Mouse (Mus musculus) embryonic facial prominence, embryonic 10.5 days (tissue): ENCODE measurements around the gene Impdh2. TPM values are rescaled to one million over a fixed set of nuclear protein-coding genes. Genes with fewer than 3 reads are reported as not detected.

Experiments used
- DNase-seq: peaks from one replicate; pipeline ENCODE4 v3.0.0-alpha.2; 2017; ENCODE audit warnings: low spot score
- H3K27ac ChIP-seq: fragments of 300-500 bp; sonication (generic); replicated peaks from 2 replicates; pipeline ENCODE4 v1.5.1; 2016; ENCODE audit warnings: mild to moderate bottlenecking
- H3K27me3 ChIP-seq: fragments of 300-500 bp; sonication (generic); replicated peaks from 2 replicates; pipeline ENCODE4 v1.6.1; 2016; ENCODE audit warnings: low read depth, mild to moderate bottlenecking; ENCODE audit not compliant: poor library complexity, severe bottlenecking
- H3K36me3 ChIP-seq: fragments of 300-500 bp; sonication (generic); replicated peaks from 2 replicates; pipeline ENCODE4 v1.6.1; 2016; ENCODE audit warnings: mild to moderate bottlenecking, moderate library complexity
- H3K4me1 ChIP-seq: fragments of 300-500 bp; sonication (generic); 2 replicates; pipeline ENCODE4 v1.6.1; 2016
- H3K4me3 ChIP-seq: fragments of 300-500 bp; sonication (generic); 2 replicates; pipeline ENCODE4 v1.5.1; 2016; ENCODE audit warnings: mild to moderate bottlenecking, moderate library complexity
- H3K9me3 ChIP-seq: fragments of 300-500 bp; sonication (generic); 2 replicates; pipeline ENCODE4 v1.6.1; 2016; ENCODE audit warnings: mild to moderate bottlenecking
- WGBS: fragments of 180-500 bp; shearing (Covaris S2); methylation state at CpG from one replicate; pipeline ENCODE4 v1.1.7; 2016; 5-methylcytosine and 5-hydroxymethylcytosine counted together
- polyA plus RNA-seq: library from polyadenylated mRNA; unstranded; fragments of >200 nt; fragmentation: Nextera tagmentation; extraction: Ambion mirVana; gene quantifications from 2 replicates; pipeline ENCODE4 v1.2.1, GENCODE M21; 2016

The Impdh2 gene
- polyA plus RNA-seq = 235 and 254 TPM in 2 replicates

DNA sequence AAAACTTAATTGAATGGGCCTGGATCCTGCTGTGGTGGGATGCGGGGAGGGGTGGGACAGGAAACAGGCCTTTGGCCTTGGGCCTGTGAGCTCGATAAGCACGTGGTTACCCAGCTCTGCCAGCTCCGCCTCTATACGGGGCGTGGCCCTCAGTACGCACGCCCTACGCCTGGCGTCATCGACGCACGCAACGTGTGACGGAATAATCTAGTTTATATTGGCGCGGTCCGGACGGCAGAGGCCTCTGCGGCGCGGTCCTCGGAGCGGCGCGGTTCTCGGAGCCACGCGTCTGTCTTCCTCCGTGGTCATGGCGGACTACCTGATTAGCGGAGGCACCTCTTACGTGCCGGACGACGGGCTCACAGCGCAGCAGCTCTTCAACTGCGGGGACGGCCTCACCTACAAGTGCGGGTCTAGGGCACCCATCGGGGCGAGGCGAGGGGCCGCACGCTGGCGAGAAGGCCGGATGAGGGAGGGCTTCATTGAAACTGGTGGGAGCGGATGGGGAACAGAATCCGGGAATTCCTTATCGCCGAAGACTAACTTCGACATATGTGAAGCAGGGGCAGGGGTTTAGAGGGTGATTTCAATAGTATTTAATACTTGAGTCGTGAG lies at the start of gene Impdh2:
Impdh2 (plus strand) TSS at position 60 of the 615 bp plus-strand sequence.
- Histone ChIP-seq H3K4me3 (peak within 1 kb of the TSS; percentile 60), H3K27me3 (no peaks in the 10 kb centered on the region), H3K4me1 (peaks cover 16% of the 10 kb centered on the region), H3K9me3 (no peaks in the 10 kb centered on the region), H3K27ac (peak within 1 kb of the TSS; percentile 80), H3K36me3 (peaks cover 86% of the 10 kb centered on the region)
- under 1% methylated on average over 53 of the region's 53 CpGs for WGBS
- peak; percentile 96 for DNase-seq

- Histone ChIP-seq H3K27ac (peak within 1 kb of the TSS; percentile 97), H3K4me3 (peak within 1 kb of the TSS; percentile 79), H3K36me3 (peaks cover 67% of the 10 kb centered on the region), H3K4me1 (peaks cover 30% of the 10 kb centered on the region), H3K9me3 (no peaks in the 10 kb centered on the region), H3K27me3 (no peaks in the 10 kb centered on the region)
- 1% methylated on average over 55 of the region's 55 CpGs for WGBS
- DNase-seq = peak; percentile 97
Measured at GRCm38 (mm10) chr9:108516380-108517251, 43.5 kb upstream of the Impdh2 start, which contains the start of gene Qrich1. TSS of gene Qrich1 (plus strand) at chr9:108516806.

GRCm38 (mm10) chr9:108517253-108517930 lies 42.7 kb upstream of the Impdh2 start:
- H3K27ac ChIP-seq = peak overlapping the region; percentile 97
- H3K4me3 ChIP-seq = peak overlapping the region; percentile 79
- peaks cover 64% of the 10 kb centered on the region for H3K36me3 ChIP-seq
- no peaks in the 10 kb centered on the region for H3K9me3 ChIP-seq
- peak; percentile 90 for DNase-seq
- no peaks in the 10 kb centered on the region for H3K27me3 ChIP-seq
- under 1% methylated on average over 90 of the region's 95 CpGs for WGBS
- H3K4me1 ChIP-seq = peaks cover 30% of the 10 kb centered on the region

- H3K27ac ChIP-seq = peak overlapping the region; percentile 97
- no peak for DNase-seq
- peaks cover 30% of the 10 kb centered on the region for H3K4me1 ChIP-seq
- H3K9me3 ChIP-seq = no peaks in the 10 kb centered on the region
- H3K4me3 ChIP-seq = peak overlapping the region; percentile 79
- WGBS = 0% methylated on average over 13 of the region's 13 CpGs
- peaks cover 62% of the 10 kb centered on the region for H3K36me3 ChIP-seq
- no peaks in the 10 kb centered on the region for H3K27me3 ChIP-seq
Measured at GRCm38 (mm10) chr9:108517931-108518332, 42.2 kb upstream of the Impdh2 start.

DNA sequence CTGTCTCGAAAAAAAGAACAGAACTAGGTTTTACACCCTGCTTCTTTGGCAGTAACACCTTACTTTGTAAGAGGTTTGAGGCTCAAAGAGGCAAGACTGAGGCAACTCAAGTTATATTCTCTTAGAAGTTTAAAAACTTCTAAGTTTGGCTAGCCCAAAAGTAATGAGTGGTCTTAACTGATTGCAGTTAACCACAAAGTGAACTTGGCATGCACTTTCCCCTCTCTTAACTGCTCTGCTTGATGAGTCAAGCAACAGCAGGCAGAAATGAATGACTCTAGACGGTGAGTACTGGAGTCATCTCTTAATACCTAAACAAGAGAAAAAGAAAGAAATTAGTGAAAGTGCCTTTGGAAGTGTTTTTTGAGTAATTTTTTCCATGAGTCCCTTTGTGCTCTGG lies 38.5 kb upstream of the Impdh2 start:
- 89% methylated on average over 2 of the region's 2 CpGs for WGBS
- DNase-seq = no peak

DNA sequence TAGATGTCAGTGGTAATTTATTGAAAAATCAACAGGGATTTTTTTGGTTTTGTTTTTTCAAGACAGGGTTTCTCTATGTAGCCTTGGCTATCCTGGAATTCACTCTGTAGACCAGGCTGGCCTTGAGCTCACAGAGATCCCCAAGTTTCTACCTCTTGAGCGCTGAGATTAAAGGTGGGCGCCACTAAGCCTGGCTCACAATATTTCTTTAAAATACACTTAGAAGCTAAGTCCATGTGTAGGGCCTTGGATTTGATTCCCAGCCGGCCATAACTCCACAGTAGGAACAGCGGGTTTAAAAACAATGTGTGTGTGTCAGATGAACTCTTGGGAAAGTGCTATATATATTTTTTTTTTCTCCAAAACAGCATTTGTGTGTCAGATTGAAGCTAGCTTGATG lies 36.7 kb upstream of the Impdh2 start:
- no peak overlapping the region for H3K27ac ChIP-seq
- H3K36me3 ChIP-seq = peaks cover 72% of the 10 kb centered on the region
- H3K27me3 ChIP-seq = no peaks in the 10 kb centered on the region
- no peak overlapping the region for H3K4me3 ChIP-seq
- no peak for DNase-seq
- WGBS = 93% methylated on average over 4 of the region's 4 CpGs
- no peaks in the 10 kb centered on the region for H3K9me3 ChIP-seq
- peaks cover 18% of the 10 kb centered on the region for H3K4me1 ChIP-seq

More for the DNA sequence above, 38.5 kb upstream of the Impdh2 start:
- H3K27ac ChIP-seq = no peak overlapping the region
- H3K4me1 ChIP-seq = peaks cover 20% of the 10 kb centered on the region
- no peaks in the 10 kb centered on the region for H3K9me3 ChIP-seq
- peaks cover 59% of the 10 kb centered on the region for H3K36me3 ChIP-seq
- H3K27me3 ChIP-seq = no peaks in the 10 kb centered on the region
- no peak overlapping the region for H3K4me3 ChIP-seq

DNA sequence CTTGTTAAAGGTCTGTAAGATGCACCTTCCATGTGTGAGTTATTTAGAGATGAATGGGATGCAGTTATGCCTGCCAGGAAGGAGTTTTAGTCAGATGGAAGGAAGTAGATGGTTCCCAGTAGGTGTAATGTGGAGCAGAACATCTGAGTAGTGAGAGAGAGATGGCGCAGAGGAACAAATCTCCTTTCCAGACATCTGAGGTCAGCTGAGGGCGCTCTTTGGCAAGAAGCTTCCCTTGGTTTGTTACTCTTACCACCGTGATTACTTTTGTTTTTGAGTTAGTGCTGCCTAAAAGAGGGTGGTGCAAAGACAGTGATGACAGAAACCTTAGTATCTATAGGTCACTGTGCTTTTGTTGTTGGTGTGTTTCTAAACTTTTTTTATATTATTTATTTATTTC lies 34.7 kb upstream of the Impdh2 start:
- no peaks in the 10 kb centered on the region for H3K9me3 ChIP-seq
- H3K27me3 ChIP-seq = no peaks in the 10 kb centered on the region
- no peak overlapping the region for H3K27ac ChIP-seq
- H3K4me3 ChIP-seq = no peak overlapping the region
- 86% methylated on average over 3 of the region's 3 CpGs for WGBS
- H3K4me1 ChIP-seq = no peaks in the 10 kb centered on the region
- no peak for DNase-seq
- H3K36me3 ChIP-seq = peaks cover 75% of the 10 kb centered on the region

GRCm38 (mm10) chr9:108530954-108531353 lies 29.1 kb upstream of the Impdh2 start:
- Histone ChIP-seq H3K4me1 (no peaks in the 10 kb centered on the region), H3K27ac (no peak overlapping the region), H3K36me3 (peaks cover 89% of the 10 kb centered on the region), H3K9me3 (no peaks in the 10 kb centered on the region), H3K27me3 (no peaks in the 10 kb centered on the region), H3K4me3 (no peak overlapping the region)
- DNase-seq = no peak
- 92% methylated on average over 1 of the region's 1 CpGs for WGBS

DNA sequence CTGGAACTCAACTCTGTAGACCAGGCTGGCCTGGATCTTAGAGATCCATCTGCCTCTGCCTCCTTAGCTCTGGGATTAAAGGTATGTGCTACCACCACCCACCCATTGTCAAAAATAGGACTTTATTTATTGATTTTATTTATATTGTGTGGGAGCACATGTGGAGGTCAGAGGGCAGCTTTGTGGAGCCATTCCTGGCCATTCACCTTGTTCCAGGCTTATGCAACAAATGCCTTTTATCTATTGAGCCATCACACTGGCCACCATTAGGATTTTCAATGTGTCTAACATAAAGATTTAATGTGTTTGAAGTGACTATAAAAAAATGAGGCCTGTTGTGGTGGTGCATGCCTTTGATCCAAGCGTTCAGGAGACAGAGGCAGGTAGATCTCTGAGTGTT lies 28.6 kb upstream of the Impdh2 start:
- Histone ChIP-seq H3K4me1 (no peaks in the 10 kb centered on the region), H3K27ac (no peak overlapping the region), H3K27me3 (no peaks in the 10 kb centered on the region), H3K4me3 (no peak overlapping the region), H3K9me3 (no peaks in the 10 kb centered on the region), H3K36me3 (peaks cover 94% of the 10 kb centered on the region)
- DNase-seq = no peak
- WGBS = 85% methylated on average over 1 of the region's 1 CpGs

DNA sequence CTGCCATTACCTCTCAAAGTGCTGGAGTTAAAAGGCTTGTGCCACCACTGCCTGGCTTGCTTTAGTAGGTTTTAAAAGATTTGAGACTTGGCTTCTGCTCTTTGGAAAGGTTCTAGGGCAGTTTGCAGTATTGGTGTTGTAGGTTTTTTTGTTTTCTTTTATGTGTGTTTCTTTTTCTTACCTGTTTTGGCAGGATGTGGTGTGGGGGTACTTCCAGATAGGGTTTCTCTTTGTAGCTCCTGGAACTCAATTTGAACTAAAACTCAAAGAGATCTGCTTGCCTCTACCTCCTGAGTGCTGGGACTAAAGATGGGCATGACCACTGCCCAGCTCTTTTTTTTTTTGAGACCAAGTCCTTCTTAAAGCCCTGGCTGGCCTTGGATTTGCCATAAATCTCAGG lies 19.2 kb upstream of the Impdh2 start:
- Histone ChIP-seq H3K27me3 (no peaks in the 10 kb centered on the region), H3K27ac (no peak overlapping the region), H3K9me3 (no peaks in the 10 kb centered on the region), H3K4me3 (no peak overlapping the region), H3K4me1 (no peaks in the 10 kb centered on the region), H3K36me3 (peaks cover 99% of the 10 kb centered on the region)
- no peak for DNase-seq

DNA sequence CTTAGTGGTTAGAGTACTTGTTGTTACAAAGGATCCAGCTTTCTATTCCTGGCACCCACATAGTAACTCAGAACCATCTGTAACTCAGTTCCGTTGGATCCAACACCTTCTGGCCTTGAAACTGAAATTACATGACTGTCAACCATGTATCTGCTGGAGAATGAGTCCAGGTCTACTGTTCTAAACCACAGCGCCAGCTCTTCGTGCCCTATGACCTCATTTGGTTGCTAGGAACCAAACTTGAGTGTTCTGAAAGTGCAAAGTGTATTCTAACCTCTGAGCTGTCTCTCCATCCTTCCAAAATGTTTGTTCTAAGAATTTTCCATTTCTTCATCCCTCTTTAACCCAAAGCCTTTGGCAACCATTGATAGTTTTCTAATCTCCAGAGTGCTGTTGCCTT lies 14.1 kb upstream of the Impdh2 start:
- Histone ChIP-seq H3K27me3 (no peaks in the 10 kb centered on the region), H3K36me3 (peaks cover 99% of the 10 kb centered on the region), H3K9me3 (no peaks in the 10 kb centered on the region), H3K4me1 (no peaks in the 10 kb centered on the region), H3K4me3 (no peak overlapping the region), H3K27ac (no peak overlapping the region)
- 95% methylated on average over 3 of the region's 3 CpGs for WGBS
- DNase-seq = no peak

DNA sequence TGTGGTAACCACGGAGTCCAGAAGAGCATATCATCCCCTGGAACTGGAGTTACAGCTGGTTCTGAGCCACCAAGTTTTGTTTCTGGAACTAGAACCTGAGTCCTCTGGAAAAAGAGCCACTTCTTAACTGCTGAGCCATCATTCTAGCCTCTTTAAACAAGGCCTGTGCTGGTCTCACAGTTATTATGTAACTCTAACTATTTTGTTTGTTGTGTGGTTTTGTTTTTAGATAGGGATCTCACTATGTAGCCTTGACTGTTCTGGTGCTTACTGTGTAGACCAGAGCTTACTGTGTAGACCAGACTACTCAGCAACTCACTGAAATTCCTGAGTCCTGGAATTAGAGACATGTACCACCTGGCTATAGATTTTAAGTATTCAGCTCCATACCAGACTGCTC lies 13.2 kb upstream of the Impdh2 start:
- no peaks in the 10 kb centered on the region for H3K4me1 ChIP-seq
- H3K27ac ChIP-seq = no peak overlapping the region
- peaks cover 99% of the 10 kb centered on the region for H3K36me3 ChIP-seq
- WGBS = 94% methylated on average over 1 of the region's 1 CpGs
- no peaks in the 10 kb centered on the region for H3K9me3 ChIP-seq
- DNase-seq = no peak
- H3K4me3 ChIP-seq = no peak overlapping the region
- no peaks in the 10 kb centered on the region for H3K27me3 ChIP-seq
